Mouse (Mus musculus) layer of hippocampus, postnatal 10 days (tissue): Measurements from ENCODE around the gene Fam81b. TPM values are rescaled to one million over a fixed set of nuclear protein-coding genes. Genes with fewer than 3 reads are reported as not detected.
"Not testable (repeated sequence)": the region's sequence is repeated elsewhere in the genome, so short reads cannot be mapped to it uniquely, and the experiment has no call there.

Experiments used
- DNase-seq, 2 experiments: peaks; one replicate each; pipeline ENCODE4 v3.0.0; 2021; ENCODE audit warnings: low spot score in 2 of 2
- long read RNA-seq: library from polyadenylated mRNA; stranded (forward); transcript quantifications from one replicate; pipeline ENCODE4 v2.0.0, GENCODE M21; 2023
- total RNA-seq, 2 experiments: library from RNA; stranded (reverse); gene quantifications; 2 replicates each; pipeline ENCODE4 v1.2.3; 2021

Gene Fam81b
- under 1 TPM; 0.20 to 0.53 TPM for total RNA-seq
- long read RNA-seq, partial matches to known transcripts, result 0 of 1 reads
- long read RNA-seq, other reads (novel, unspliced or antisense), result 1 of 1 reads

DNA sequence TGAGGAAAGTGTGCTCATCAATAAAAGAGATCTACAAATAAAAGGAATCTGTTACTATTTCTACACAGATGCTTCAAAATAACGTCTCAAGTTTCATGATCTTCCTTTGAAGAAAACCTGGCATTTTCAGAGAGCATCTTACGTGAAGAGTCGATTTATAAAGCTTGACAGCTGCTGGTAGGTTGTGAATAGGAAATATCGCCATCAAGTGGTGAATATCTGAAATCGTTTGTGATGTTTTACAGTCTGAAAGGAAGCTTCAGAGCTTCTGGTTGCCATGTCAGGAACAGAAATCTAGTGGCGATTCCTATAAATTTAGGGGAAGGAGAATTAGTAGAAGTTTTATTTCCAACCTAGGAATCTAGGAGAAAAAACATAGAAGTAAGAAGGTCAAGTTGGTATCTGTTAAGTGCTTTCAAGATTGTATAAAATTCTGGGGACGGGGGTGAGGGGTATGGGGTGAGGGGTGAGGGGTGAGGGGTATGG is at the start of gene Fam81b:
Gene Fam81b, minus strand, starts transcription at position 436 of the 486 bp plus-strand sequence.
- no peak for DNase-seq

DNA sequence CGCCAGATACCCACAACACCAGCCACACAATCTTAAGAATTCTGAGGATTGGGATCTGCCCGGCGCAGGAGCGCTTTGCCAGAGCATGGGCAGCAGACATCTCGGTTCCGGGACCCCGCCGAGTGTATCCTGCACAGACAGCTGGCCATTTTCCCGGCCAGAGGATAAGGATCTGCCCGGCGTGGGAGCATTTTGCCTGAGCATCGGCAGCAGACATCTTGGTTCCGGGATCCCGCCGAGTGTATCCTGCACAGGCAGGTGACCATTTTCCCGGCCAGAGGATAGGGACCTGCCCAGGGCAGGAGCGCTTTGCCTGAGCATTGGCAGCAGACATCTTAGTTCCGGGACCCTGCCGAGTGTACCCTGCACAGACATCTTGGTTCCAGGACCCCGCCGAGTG is 41.1 kb upstream of the Fam81b start:
- not testable (repeated sequence) for DNase-seq

DNA sequence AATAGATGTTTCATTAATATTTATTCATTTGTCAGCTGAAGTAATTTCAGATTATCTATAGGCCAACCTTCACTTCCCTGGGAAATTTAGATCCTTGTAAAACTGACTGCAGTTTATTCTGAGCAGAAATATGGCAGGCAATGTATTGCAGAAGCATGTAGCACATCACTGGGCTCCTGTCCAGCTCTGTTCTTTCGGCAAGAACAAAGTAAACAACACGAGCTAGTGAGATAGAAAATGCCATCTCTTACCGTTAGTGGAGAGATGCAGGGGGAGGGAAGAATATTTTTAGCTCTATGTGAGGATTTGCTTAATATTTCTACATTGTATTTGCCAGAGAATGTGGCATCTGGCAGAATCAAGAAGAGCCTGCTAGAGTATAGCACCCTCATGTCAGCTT is 13.8 kb upstream of the Fam81b start:
- peak in 1 of 2 experiments; percentile 29 for DNase-seq

DNA sequence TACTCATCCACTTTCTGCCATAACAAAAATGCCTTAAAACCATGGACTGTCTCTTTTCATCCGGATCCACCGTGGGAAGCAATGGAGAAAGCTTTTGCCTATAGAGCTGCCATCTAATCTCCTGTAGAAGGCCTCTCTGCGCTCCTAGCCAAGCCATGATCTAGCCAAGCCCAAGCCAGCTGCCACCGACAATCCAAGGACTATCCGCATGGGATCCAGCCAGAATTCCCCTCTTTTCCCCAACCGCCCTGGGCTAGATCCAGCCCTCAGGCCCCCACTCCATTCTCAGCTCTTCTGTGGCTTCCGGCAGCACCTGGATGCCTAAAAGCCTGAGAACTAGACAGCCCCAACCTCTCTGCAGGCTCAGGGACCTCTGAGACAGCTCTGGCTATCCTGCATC is 6.7 kb upstream of the Fam81b start:
- DNase-seq, result no peak

DNA sequence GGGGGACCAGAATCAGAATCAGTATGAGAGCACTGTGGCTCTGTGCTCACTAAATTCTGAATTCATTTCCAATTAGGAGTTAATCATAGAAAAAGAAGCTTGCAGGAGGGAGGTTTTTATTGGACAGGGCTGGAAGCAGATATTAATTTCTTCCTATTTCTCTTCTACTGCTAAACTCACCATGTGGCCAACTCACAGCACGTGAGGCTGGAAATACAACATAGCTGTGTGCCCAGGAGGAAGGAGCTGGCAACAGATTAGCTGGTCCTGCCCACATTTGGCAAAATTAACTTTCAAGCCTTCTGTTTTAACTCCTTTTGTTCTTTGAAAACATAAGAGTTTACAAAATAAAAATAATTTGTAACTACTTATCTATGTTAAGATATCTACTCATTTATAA is 3.9 kb upstream of the Fam81b start:
- peak in 1 of 2 experiments; percentile 23 for DNase-seq

DNA sequence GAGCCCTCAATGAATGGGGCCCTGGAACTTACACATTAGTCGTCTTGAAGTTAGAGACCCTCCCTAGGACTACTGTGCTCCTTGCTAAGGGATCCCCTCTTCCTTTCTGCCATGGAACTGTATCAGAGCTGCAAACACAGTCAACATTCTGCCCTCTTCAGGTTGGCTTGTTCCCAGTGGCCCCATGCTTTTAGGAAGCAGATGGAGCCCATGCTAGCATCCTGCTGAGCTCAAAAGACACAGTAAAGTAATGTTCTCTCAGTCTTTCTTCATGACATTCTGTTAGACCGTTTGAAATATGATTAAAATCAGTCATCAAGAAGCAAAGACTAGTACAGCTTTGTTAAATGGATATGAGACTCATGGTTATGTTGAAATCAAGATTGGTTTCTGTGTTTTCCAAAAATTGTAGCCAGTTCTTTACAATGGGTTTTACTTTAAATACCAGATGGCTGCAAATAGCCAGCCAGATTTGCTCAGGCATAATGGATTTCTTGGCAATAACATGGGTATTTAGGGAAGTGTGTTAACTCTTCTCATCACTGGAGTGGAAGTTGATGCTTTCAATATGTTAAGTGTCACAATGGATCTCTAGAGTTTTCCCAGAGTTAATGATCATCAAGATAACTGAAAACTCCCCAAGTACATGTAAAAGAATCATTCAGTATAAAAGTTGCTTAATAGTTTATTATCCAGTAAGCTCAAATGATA is 938 bp upstream of the Fam81b start:
- DNase-seq, result peak in 1 of 2 experiments; percentile 42

DNA sequence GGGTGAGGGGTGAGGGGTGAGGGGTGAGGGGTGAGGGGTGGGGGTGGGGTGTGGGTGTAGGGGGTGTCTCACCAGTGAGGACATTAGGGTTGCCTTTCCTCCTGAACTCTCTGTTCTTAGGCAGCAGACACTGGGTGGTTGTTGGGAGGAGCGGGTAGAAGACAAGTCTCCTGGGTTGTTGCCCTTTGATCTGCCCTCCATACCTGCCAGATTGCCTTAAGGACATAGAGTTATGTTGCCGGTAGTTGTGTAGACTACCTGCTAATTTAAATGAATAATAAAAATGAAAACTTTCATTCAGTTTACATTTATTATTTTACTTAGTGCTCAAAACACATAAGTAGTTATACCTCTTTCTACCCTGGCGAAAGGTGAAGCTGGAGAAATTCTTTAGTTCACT is 369 bp upstream of the Fam81b start:
- DNase-seq, result no peak

DNA sequence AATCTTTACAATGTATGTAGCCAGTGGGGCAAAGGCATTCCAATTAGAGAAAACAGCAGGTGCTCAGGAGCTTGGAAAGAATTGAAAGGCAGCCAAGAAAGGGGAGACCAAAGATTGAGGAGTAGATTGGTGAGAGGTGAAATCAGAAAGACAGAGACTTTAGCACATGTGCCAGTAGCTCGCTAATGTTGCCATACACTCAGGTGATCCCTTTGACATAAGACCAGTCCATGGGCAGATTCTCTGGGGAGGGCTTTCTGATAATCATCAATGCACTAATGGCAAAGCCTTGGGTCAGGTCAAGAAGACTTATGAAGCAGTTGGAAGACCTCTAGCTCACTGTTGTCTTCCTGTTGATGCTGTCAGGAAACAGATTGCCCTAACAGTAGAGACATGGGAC is 671 bp downstream of the Fam81b start:
- no peak for DNase-seq

DNA sequence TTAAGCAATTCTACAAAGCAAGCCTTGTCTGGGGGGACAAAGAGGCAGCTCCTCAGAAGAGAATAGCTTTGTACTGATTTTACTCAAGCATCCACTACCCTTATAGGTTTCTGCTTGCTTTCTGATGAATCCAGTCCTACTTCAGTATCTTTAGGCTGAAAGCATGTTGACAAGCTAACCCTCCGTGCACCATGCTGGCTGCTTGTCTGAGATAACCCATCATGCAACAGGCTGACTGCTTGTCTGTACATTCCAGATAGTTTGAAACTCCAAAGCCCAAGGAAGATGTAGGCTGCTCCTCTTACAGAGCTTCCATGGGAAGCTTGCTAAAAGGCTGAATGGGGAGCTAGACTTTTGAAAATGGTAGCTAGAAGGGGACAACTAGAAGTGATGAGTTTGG is 1.7 kb downstream of the Fam81b start:
- DNase-seq, result no peak

DNA sequence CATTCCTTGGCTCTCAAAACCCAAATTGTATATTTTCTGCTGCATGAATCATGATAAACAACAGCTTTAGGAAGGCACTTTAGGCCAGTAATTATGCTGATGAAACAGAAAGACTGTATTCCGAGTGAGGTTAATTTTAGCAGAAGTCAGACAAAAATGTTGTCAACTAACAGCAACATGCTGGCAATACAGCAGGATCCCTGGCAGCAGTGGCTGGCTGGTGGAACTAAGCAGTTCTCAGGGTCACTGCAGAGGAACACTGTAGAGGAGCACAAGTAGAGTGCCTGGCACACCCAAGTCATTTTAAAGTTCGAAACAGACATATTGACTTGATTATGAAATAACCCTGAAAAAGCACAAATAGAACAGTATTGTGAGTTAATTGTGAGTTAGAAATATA is 2.8 kb downstream of the Fam81b start:
- DNase-seq, result no peak

DNA sequence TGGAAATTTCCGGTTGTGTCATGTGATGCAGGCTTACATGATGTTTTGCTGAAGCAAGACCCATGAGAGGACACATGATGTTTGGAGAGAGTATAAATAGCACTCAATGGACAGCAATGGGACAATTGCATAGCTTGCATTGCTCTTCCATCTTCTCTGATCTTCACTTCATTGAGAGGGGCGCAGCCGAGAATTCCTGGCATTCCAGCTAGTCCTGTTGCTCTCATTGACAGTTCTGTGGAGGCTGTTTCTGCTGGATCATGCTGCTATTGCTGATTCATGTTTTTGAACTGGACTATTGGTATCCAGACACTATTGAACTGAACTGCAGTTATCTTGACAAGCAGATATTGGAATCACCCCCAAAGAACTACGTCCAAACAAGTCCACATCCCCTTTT is 12.8 kb downstream of the Fam81b start:
- DNase-seq, result no peak

DNA sequence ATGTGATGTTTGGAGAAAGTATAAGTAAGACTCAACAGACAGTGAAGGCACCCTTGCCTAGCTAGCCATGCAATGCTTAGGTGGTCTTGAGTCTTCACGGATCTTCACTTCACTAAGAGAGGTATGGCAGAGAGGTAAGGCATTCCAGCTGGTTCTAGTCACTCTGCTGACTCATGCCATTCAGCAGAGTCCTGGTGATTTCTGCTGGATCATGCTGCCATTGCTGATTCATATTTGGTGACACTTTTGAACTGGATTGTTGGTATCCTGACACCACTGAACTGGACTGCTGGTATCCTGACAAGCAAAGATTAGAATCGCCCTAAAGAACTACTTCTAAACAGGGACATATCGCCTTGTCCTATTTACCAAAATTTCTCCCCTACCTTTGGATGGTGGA is 20.3 kb downstream of the Fam81b start:
- no peak for DNase-seq

DNA sequence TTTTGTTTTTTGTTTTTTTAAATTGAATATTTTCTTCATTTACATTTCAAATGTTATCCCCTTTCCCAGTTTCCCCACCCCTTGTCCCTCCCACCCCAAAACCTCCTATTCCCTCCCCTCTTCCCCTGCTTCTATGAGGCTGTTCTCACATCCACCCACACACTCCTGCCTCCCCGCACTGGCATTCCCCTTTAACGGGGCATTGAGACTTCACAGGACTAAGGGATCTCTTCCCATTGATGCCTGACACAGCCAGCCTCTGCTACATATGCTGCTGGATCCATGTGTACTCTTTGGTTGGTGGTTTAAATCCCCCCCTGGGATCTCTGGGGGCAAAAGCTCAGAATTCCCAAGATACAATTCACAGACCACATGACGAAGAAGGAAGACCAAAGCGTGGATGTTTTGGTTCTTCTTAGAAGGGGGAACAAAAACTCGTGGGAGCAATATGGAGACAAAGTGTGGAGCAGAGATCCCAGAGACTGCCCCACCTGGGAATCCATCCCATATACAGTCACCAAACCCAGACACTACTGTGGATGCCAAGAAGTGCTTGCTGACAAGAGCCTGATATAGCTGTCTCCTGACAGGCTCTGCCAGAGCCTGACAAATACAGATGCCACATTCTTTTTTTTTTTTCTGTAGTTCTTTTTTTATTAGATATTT is 40.4 kb downstream of the Fam81b start:
- no peak for DNase-seq

DNA sequence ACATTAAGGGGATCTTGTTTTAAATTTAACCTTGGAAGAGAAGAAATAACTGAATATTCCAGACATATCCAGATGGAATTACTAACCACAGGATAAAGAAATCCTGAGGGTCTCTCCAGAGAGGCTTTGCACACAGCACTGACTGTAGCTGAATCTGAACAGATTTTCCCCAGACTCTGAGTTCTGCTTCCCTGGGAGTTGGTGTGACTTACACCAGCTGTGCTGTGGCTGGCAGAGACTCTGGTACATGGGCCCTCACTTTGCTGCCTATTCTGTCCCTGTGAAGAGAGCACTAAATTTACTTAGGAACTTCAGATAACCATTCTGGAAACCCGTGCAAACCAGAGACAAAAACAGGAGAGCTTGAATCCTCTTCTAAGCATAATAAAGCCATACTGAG is 46.1 kb downstream of the Fam81b start:
- DNase-seq, result peak; percentile 22 to 33

DNA sequence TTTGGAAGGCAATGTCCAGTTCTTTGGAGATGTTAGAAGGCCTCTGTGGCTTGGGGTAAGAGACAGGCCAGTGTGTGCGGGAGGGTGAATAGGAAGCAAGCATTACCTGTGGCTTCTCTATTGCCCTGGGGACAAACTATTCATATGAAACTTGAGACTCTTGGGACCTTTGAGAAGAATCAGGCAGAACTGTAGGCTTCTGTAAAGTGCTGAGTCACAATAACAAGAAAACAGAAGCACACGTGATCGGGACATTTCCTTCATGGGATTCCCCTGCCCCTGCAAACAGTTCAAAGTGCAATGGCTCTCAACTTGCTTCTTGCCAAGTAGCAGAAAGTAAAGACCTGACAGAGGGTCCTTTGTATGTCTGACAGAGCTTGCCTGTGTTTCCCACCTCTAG is 48.5 kb downstream of the Fam81b start:
- no peak for DNase-seq

DNA sequence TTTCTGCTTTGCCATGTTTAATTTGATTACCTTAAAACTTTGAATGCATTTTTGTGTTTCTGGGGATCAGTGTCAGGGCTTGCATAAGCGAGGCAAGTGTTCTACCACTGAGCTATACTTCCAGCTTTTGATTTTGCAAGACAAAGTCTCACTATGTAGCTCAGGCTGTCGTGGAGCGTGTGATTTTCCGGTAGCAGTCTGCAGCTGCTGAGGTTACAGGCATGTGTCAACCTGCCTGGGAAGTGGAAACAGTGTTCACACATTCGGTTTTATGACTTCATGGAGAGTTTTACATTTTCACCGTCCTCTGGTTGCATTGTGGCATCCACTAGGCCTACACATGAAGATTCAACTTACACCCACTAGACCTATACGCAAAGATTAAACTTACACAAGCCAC is 54.8 kb downstream of the Fam81b start:
- no peak for DNase-seq

DNA sequence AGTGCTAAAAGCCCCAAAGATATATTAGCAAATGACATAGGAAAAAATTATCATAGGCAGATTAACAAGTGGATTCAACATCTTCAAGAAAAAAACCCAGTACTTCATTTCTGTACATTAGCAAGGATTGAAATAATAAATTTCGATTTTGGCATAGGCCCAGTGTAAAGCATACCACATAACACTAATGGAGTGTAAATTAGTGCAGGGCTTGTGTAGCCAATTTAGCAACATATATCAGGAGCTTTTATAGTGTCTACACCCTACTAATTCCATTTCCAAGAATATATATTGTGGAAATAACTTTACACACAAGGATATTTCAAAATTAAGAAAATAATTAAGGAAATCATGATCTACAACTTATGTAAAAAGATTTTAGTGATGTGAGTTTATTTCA is 55.8 kb downstream of the Fam81b start:
- no peak for DNase-seq

DNA sequence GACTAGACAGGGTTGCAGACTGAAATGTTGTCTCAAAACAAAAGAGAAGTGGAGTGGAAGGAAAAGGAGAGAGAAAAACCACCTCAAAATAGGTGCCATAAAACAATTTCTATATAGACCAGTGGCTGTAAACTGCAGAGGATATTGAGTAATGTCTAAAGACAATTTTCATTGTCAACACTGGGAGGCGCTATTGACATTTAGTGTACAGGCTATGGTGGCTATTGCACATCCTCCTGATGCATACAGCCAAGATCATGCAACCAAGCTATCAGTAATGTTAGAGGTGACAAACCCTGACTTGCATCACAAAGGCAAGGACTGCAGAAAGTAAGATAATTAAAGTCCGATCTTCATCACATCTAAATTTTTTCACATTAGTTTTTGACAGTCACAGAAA is 89.5 kb downstream of the Fam81b start:
- DNase-seq, result no peak

DNA sequence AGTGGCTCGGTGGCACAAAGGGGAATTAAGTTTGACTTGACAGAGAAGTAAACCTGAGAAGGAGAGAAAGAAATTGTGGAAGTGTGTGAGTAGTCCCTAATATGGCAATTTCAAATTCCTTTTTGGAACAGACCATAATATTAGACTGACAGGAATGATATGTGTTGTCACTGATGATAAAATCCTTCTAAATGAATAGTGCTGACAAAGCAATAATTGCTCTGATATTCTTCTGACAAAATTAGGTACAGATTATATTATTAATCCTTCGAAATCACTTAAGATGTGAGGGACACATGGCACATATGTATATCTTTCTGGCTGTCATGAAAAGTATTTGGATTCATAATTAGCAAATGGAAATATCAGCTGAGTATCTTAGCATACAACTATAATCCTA is 89.9 kb downstream of the Fam81b start:
- no peak for DNase-seq

DNA sequence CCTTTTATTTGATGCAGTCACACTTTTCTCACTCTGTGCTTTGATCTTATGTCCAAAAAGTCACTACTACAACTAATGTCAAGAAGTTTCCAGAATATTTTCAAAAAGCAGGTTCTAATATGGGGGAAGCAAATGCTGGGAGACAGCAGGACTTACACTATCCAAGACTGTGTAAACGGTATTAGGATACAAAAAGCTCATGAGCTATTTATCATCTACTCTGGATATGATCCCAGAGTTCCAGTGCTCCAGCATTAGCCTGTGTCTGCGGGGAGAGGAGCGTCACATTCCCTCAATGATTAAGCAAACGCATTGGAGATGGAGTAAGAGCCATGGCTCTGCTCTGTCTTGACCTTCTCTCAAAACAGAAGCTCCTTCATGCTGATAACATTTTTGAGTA is 104.9 kb downstream of the Fam81b start:
- no peak for DNase-seq

DNA sequence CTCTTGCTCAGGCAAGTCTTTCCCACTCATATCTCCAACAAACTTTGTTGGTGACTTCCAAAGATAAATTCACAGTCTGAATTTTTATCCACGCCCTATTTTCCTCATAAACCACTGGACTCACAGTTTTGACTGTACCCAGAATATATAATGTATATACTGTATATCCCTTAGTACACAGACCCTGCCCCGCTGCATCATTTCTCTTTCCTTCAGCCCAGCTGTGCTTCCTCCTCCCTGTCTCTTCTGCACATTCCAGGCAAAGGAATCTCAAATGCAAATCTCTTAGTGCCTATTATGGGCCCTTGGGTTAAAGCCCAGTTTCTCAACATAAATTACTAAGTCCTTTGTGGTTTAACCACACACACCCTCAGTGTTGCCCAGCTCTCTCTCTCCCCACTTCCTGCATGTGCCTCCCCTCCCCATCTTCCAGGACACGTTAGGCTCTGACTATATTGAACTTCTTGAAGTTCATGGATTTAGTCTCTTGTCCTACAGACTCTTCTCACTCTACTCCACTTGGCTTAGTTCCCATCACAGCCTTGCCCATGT is 107.5 kb downstream of the Fam81b start:
- no peak for DNase-seq

DNA sequence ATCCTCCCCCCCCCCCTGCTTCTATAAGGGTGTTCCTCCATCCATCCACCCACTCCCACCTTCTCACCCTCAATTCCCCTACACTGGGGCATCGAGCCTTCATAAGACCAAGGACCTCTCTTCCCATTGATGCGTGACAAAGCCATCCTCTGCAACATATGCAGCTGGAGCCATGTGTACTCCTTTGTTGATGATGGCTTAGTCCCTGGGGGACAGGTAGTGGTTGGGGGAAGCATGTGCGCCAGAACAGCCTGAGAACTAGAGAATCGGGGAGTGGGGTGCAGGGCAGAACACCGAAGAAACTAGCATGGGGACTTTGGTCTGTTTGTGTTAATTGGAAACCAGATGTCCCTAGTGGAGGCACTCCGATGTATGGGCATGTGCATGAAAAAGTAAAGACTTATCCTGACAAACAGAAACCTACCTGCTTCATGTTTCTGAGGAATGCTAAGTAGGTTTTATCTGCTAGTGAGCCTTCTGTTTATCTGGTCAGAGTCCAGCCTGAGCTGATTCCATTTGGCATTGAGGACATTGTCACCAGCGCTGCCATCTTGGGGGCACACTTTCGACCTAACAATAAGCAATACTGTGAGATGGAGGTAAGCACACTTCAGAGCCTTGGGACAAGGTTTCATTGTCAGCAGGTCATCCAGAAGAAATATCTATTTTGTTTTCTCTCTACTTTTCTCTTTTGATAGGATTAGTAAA is 109.3 kb downstream of the Fam81b start:
- no peak for DNase-seq
